Mouse (Mus musculus) telencephalon, adult 2 months (tissue): ENCODE measurements around the gene Dpm3.
"Not testable (repeated sequence)": the region's sequence is repeated elsewhere in the genome, so short reads cannot be mapped to it uniquely, and the experiment has no call there.

Experiments
- DNase-seq: peaks from one replicate; pipeline ENCODE4 v3.0.0-alpha.2; 2011; ENCODE audit warnings: low read depth, low spot score

Dpm3 gene

DNA sequence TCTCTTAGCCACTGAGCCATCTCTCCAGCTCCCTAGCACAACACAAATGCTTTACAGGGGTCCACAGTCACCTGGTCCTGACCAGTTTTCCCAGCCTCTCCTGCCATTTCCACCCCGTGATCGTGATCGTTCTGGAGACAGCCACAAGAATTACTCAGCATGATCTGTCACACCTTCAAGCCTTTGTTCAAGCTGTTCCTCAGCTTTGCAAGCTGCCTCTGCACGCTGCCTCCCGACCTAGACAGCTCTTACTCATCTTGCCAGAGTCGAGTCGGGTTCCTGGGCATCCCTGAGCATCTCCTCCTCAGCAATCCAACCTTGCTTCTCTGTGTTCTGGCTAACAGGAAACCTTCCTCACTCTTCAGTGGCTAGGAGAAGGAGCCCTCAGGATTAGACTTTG lies at the start of gene Dpm3:
Dpm3 (plus strand) TSS at position 283 of the 400 bp plus-strand sequence.
- no peak for DNase-seq

DNA sequence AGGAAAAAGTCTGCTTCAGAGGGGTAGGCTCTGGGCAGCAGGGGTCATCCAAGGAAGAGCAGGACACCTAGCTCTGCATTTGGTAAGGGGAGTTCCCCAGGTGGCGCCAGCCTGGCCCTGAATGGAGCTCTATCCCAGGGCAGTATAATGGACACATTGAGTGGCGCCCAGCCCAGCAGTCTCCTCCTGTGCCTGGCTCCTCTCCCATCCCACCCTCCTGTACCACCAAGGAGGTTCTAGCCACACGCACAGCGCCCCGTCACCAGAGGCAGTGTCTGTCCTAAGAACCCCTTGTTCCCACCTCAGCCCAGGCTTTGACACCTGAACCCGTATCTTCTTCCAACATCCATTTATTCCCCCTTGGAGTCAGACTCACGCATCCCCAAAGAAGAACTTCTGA lies 49.4 kb upstream of the Dpm3 start:
- no peak for DNase-seq

DNA sequence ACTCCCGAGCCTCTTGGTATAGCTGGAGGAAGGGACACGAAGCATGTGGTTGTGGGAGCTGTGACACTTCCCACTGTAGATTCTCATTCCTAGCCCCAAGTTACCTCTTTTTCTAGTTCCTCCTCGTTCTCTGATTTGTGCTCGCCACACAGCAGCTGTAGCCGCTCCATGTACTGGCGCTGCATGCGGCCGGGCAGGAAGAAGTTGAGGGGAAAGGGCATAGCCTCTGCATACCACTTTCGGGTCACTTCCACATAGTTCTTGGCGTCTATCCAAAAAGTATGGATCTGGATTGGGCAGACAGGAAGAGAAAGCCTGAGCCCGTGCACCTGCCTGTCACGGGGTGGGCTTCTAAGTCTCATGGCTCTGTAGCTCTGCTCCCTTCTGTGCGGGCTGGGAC lies 49.0 kb upstream of the Dpm3 start:
- no peak for DNase-seq

DNA sequence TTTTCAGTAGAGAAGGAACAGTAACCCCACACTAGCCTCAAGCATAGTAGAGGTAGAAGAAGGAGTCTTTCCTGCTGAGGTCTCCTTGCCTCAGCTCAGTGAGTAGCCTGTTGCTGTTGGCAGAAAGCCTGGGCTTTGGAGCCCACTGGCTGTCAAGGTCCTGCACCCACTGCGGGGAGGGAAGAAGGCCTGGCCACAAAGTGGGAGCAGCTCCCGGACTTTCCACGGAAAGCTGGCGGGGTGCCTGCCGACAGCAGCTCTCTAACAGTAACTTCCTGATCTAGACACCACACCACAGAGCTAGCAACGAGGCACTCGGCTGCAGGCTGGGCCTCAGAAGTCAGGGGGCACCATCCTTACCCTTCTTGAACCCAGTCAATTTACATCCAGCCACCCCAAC lies 48.4 kb upstream of the Dpm3 start:
- no peak for DNase-seq

DNA sequence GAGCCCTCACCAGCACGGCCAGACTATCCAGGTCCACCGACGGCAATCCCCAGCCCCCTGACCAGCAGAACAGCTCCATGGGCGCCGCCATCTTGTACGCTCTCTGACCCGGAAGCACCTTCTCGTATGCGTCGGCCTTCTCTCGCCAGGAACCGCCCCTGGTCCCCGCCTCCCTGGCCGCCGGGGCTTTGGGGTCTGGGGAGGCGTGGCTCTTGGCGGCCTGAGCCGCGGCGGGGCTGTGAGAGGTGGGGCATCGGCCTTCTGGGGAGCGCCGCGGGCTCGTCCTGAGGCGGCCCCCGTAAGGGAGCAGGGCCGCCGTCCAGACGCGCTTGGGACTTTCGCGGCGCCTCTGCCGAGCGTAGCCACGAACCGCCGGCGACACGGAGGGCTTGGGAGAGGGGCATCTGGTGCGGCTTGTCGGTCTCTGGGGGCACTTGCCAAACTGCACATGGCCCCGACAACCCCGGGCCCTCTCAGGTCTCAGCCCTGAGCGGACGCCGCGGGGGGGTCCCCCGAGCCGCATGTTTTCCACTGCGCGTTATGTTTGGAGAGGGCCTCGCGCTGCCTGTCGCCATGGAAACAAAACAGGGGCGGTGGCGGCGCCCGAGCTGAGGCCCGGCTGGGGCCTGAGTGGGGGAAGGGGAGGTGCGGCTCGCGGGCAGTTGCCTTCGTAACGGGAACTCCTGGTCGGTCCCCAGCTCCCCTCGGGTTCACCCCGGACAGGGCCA lies 45.2 kb upstream of the Dpm3 start:
- DNase-seq: peak; percentile 86

DNA sequence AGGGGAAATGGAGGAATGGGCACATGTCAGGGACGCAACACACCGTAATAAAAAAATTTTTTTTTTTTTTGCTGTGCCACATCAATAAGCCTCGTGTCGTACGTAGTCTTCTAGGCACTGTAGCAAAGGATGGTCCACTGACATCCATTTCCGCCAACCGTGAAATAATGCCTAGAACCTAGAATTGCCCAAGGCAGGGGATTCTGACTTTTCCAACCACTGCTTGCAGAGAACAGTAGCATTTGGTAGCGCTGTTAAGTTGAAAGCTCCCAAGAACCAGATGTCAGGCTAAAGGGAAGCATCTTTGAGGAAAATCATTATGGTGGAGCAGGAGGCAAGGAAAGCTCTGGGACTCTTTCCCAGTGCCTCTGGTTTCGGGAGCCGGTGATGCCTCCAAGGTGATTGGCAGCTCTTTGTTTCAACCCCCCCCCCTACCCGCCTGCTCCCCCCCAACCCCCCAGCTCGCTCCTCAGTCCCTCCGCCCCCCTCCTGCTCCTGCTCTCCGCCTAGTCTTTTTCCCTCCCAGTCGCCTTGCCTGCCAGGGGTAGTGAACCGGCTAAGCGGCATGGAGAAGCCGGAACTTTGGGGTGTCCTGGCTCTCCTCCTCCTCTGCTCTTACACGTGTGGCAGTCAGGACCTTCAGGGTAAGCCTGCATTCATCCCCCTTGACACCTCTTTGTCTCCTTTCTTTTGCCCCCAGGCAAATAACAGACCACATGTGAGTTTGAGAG lies 44.3 kb upstream of the Dpm3 start, which contains the start of gene Thbs3:
Thbs3 (plus strand) TSS at position 500 of the 731 bp plus-strand sequence.
- no peak for DNase-seq

DNA sequence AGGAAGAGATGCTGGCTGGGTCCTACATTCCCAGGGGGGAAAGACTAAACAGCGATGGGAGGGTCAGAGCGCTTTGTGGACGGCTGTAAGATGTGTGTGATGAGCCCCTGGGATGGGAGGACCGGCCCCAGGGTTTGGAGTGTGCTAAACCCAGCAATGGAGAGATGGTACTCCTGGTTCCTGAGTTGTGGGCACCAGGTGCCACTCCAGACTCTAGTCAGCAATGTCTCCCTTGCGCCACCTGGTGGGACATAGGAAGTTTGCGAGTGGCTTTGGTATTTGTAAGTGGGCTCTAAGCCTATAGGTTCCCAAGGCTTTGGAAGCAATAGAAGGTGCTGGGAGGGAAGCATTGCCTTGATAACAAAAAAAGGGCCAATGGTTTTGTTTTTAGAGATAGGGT lies 43.3 kb upstream of the Dpm3 start:
- DNase-seq: peak; percentile 68

DNA sequence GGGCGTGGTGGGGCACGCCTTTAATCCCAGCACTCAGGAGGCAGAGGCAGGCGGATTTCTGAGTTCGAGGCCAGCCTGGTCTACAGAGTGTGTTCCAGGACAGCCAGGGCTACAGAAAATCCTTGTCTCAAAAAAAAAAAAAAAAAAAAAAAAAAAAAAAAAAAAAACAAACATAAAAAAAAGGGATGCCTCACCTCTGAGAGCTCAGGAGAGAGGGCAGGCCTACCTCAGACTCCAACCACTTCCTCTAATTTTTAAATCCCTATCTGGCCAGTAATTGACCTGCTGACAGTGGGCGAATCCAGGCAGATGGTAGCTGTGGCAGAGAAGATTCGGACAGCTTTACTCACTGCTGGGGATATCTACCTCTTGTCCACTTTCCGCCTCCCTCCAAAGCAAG lies 42.8 kb upstream of the Dpm3 start:
- not testable (repeated sequence) for DNase-seq

DNA sequence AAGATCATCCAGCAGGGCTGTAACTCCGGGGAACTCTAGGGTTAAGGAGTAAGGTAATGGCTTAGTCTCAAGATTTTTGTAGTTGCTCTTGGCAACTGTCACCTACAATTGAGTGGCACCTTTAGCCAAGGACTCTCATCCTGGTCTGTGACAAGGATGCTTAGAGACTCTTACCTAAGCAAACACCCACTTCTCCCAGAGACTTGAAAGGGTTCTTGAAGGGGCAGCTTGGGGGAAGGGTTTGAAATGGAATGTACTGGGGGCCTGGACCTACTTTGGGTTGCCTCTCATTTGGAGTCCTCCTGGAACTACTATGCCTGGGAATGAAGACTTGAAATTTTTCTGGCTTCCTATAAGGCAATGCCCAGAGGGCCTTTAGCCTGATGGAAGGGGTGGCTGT lies 40.9 kb upstream of the Dpm3 start:
- DNase-seq: no peak

DNA sequence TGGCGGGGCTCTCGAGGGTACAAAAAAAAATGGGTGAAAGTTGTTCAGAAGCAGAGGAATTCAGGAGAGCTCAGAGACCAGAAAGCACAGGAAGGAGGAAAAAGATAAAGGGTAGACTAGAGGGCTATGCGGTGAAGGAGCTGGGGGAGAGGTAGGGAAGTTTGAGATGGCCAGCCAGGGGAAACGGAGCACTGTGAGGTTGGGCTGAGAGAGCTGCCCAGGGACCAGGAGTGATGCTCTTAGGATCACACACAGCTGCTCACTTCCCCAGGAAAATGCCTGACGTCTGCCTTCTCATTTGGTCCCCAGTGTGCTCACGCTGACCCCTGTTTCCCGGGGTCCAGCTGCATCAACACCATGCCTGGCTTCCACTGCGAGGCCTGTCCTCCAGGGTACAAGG lies 39.6 kb upstream of the Dpm3 start:
- no peak for DNase-seq

DNA sequence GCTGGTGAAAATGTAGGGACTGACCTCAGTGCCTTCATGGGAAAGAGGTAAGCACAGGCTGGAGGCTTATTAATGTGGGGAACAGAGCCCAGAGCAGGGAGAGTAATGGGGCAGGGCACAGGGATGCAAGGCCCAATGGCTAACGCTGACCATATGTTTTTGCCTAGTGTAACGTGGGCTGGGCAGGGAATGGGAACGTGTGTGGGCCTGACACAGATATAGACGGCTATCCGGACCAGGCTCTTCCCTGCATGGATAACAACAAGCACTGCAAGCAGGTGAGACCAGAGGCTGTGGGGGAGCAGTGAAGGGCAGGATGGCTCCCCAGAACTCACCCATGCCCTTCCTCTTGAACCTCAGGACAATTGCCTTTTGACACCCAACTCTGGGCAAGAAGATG lies 38.0 kb upstream of the Dpm3 start:
- no peak for DNase-seq

DNA sequence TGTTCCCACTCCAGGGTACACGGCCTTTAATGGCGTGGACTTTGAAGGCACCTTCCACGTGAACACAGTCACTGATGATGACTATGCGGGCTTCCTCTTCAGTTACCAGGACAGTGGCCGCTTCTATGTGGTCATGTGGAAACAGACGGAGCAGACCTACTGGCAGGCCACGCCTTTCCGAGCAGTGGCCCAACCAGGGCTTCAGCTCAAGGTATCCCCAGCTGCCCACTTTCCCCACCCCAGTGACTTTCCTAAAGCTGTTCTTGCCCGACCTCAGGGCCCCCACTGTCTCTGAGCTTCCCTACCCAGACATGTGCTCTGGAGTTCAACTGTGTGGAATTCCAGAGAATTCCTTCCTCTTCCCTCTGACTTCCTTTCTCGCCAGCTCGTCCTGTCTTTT lies 34.4 kb upstream of the Dpm3 start:
- no peak for DNase-seq

DNA sequence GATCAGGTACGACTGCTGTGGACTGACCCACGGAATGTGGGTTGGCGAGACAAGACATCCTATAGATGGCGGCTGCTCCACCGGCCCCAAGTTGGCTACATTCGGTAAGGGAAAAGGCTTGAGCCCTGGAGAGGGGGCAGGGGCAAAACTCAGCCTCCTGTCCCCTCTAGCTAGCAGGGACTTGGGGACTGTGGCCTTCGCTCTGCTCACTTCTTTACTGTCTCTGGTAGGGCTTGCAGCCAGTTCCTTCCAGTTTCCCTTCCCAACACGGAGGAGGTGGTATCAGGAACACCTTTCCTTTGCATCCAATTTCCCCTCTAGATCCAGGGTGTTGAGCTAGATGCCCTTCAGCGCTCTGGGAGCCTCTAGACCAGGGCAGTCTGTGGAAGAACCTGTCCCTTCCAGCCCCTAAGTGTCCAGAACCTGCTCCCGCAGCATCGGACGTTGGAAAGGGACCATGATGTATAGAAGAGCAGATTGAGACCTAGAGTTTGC lies 33.8 kb upstream of the Dpm3 start:
- no peak for DNase-seq

DNA sequence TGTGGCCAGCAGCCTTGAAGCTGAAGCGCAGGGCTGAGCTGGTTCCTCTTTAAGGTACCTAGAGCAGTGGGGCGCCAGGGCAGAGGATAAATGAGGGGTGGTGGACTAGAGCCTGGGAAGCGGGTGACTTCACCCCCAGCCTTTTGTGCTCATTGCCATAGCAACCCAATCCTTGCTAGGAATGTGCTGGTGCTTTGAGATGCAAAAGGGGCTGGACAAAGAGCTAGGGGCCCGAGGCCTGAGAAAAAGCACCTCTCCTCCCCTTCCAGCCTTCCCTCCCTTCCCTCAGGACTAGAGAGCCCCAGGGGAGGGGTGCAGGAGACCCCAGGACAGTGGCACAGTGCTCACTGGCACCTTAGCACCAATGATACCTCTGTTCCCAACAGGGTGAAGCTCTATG lies 33.2 kb upstream of the Dpm3 start:
- no peak for DNase-seq

DNA sequence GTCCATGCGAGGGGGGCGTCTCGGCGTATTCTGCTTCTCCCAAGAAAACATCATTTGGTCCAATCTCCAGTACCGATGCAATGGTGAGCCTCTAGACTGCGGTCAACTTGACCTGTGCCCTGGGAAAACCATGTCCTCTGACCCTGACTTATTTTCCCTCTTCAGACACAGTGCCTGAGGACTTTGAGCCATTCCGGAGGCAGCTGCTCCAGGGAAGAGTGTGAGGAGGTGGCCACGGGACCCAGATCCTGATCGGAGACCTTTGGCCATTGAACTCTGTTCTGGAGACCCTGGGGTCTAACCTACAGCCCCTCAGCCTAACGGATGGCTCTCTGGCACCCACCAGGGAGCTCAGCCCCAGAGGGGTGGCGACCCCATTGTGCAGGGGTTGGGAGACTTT lies 32.8 kb upstream of the Dpm3 start:
- no peak for DNase-seq

DNA sequence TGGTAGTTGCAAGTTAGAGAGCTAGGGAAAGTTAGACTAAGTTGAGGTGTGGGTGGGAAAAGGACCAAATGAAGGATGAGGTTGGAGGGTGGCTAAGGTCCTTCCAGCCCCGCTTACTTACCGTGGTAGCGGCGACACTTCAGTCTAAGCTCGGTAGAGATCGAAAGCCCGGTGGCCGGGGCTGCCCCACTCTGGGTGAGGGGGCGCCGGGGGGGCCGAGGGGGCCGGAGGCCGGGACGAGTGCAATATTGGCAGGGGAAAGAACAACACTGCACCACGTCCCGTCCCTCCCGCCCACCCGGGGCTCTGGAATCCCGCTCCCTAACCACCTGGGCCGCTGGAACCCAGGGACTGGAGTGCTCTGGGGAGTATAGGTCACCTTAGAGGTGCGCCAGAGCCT lies 32.3 kb upstream of the Dpm3 start, which contains the start of gene Mtx1:
Mtx1 (minus strand) TSS at position 189 of the 400 bp plus-strand sequence.
- no peak for DNase-seq

DNA sequence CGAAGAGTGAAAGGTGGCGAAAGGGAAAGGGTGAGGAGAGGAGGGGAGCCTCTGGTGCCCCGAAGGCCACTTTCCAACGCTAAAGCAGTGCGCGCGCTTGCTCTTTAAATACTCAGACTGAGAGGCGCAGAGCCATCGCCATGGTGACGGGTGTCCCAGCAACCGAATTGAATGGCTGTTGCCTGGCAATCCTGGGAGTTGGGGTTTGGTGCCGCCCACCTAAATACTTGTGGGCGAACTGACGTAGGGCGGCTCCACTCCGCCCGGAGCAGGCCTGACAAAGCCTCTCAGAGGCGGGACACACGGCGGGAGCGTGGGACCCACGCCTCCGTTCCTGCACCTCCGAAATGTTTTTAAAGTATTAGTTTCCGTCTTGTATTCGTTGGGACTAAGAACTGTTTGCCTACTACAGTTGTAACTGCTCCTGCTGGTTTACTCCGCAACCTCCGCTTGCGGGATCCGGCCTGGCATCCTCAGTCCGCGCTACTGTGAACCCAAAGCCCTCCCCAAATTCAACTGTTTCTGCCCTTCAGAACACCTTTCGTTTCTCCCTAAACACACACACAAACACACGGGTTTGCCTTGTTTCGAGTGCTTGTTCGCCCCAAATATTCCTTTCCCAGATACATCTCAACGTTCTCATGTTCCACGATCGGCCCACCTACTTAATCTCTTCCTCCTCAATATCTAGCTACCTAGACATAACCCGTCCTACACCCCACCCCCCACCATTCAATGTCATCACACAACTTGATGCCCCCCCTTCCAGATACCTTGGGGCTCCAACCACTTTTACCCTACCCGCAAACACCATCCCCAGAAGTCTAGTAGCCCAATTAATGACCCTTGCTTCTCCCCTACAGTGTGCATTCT lies 31.6 kb upstream of the Dpm3 start:
- DNase-seq: peak; percentile 93

DNA sequence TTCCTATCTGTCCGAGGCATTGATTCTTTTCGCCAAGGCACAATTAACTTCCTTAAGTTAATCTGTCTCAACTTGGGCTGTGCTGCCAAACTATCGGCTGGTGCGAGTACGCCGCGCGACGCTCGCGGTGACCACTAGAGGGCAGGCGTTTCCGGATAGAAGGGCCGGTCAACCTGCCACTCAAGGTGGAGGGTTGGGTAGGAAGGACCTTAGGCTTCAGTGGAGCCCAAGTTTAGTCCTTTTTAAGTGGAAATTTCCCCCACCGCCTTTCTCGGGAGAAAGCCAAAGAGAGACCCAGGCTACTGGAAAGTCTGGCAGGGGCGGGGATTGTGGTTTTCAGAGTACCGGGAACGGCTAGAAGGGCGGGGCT lies 31.0 kb upstream of the Dpm3 start:
- DNase-seq: no peak

DNA sequence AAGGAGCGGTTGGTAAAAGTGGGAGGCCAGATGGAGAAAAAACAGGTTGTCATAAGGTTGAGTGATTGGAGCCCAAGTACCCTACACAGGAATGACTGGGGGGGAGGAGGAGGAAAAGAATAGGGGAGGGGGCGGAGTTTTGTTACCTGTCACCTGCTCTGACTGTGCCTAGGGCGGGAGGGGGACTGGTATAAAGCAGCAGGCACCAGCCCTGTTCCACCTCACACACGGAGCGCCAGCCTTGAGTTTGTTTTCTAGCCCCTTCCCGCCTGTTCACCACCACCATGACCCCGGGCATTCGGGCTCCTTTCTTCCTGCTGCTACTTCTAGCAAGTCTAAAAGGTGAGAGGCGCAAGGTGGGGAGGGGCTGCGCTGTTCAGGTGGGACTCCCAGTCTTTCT lies 30.3 kb upstream of the Dpm3 start, which contains the start of gene Muc1:
Muc1 (plus strand) TSS at position 222 of the 400 bp plus-strand sequence.
- no peak for DNase-seq

DNA sequence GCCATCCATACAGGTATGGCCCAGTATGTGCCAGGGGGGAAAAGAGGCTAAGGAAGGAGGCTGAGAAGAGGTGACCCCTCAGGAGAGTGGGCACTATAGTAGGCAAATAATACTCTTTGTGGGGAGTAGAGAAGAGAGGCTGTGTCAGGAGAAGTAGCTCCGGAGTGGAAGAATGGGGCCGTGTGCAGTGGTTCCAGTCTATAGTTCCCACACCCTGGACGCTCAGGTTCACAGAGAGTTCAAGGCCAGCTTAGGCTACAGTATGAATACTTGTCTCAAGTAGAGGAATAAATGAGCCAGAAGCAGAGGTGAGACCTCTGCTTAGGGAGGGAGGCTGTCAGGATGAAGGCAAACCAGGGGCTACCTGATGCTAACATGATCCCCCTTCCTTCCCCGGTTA lies 29.9 kb upstream of the Dpm3 start:
- no peak for DNase-seq

DNA sequence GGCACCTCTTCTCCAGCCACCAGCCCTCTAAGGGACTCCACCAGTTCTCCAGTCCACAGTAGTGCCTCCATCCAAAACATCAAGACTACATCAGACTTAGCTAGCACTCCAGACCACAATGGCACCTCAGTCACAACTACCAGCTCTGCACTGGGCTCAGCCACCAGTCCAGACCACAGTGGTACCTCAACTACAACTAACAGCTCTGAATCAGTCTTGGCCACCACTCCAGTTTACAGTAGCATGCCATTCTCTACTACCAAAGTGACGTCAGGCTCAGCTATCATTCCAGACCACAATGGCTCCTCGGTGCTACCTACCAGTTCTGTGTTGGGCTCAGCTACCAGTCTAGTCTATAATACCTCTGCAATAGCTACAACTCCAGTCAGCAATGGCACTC lies 28.6 kb upstream of the Dpm3 start:
- DNase-seq: no peak

DNA sequence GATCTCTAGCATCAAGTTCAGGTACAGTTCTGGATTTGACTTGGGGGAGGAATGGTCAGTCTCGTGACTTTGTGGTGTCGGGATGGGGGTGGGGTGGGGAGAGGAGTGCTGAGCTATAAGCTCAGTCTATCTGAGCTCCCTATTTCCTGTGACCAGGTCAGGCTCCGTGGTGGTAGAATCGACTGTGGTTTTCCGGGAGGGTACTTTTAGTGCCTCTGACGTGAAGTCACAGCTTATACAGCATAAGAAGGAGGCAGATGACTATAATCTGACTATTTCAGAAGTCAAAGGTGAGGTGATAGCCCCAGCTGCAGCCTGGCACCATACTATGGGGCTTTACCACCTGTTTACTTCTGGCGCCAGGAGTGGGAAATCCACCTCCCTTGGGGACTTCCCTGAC lies 27.8 kb upstream of the Dpm3 start:
- no peak for DNase-seq
